Mouse (Mus musculus): ENCODE results near the gene Gas7. TPM values are rescaled to one million over a fixed set of nuclear protein-coding genes. Genes with fewer than 3 reads are reported as not detected.

Gene Gas7
- polyA plus RNA-seq, 1 experiment: 14.2 TPM

DNA sequence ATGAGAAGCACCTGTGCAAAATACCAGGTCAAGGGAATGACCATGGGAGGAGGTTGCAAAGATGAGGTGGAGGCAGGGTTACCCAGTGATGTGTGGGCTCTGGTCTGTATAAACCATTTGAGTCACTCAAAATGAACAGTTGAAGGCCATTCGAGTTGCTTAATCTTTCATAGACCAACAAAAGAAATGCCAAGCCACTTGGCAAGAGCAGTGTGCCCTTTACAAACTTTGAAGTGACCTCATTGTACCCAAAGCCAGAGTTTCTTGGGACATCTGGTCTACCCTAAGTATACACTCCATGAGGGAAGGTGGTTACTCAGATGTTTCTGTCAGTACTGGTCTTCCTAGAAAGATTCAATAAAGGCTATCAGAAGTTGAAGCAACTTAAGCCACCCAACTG, 80.5 kb downstream of the Gas7 start:
- DNase-seq (ENCODE audit: low read depth): no peak

DNA sequence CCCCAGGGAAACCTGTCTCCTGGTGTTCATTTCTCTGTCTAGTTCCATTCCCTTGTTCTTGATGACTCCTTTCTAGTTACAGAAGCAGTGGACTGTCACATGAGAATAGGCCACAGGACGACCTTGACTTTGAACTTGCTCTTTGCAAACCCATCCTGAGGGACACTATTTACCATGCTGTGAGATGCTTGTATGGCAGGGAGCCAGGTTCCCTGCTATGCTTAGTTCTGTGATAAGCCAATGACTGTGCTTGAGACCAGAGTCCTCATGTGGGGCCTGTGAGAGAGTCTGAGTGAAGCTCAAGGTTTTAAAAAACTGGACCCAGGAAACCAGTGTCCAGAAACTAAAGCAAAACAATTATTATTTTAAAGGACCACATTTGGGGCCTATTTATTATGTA, 81.2 kb downstream of the Gas7 start:
- DNase-seq (ENCODE audit: low read depth): no peak

DNA sequence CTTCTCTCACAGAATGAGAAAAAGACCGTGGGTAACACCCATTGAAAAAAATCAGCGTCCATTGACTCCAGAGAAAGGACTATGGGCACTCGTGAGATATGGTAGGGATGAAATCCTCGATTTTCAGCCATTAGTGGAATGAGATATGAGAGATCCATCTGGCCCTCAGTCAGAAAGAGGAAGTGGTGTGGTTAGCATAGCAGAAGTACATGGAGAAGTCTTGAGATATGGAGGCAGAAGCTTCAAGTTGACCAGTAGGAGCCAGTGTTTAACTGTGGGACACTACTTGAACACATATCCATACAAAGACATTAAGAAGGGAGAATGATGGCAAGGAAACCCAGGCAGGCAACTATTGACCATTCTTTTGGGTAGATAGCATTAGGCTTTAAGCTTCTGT, 82.1 kb downstream of the Gas7 start:
- no peak for DNase-seq (ENCODE audit: low read depth)

DNA sequence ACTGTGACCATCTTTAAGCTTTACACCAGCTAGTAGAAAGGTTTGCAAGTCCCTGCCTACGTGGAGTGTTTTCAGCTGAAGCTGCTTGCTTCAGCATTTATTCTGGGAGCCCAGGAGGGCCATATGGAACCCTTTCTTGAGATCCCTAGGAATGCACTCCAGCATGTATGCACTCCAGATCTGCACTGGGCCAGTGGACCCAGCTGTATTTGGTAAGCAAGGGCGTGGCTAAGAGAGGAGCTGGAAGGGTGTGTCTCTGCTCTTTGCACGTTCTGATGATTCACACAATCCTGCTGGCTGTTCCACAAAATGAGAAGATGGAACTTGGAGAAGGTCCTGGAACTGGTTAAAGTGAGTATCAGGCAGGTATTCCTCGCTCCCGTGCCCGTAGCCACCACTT, 83.3 kb downstream of the Gas7 start:
- DNase-seq (ENCODE audit: low read depth): no peak

DNA sequence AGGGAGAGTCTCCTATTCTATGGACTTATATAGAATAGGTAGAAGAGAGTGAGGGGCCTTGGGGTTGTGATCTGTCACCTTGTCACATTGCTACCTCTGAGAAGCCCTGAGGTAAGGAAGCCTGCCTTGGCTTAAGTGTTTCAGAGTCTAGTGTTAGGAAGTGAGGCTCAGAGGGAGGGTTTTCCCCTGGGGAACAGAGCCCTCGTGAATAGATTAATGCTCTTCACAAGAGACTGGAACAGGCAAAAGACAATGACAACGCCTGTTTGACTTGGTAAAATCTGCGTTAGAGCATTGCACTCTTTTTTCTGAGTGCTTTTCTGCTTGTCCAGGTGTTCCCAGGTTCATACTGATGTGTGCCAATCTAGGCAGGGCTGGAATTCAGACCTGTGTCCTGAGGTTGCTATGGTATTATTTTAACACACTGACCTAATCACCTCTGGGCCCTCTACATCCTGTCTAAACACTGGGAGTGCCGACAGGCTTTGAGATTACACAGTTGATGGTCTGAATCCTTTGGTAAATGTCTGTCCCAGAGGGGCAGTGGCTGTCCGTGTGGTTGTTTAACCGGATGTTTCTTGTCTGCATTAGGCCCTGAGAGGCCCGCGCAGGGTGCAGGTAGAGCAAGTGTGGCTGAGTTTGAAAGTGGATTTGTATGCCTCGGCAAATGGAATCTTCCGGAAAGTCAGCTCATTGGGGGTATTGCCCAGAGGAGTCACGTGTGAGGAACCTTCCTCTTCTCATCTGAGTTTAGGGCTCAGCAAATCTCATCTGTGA, 89.6 kb downstream of the Gas7 start:
- no peak for DNase-seq (ENCODE audit: low read depth)

DNA sequence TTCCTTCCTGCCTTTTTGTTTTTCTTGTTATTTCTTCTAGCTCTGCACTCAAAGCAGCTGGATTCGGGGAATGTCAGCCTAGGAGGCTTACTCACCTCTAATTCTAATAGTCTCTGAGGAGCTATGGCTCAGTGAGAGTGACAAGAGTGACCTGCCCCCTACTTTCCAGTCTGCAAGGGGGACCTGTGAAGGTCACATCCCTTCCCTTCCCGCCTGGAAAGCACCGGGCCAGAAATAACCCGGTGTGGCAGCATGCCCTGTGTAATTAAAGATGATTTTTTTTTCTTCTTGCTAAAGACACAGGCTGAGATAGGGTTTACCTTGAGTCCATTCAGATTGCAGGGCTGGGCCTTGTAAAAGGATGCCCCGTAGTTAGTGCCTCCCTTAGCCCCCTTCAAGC, 91.3 kb downstream of the Gas7 start:
- DNase-seq (ENCODE audit: low read depth): no peak

DNA sequence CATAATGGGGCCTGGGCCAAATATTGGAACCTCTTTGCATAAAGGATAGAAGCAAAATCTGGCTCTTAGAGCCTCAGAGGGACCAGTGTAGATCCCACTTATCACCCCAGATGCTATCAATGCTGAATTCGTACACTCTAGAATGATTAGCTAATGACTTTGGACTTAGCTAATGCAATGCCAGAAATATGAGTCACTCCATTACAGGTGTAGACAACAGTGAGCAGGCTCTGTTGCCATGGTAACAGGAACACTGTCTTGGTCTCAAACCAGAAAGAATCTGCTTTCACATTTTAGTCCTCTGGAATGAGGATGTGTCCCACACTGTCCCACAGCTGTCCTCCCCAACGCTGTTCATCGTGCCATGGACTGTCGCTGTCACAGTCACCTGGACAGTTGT, 94.1 kb downstream of the Gas7 start:
- DNase-seq (ENCODE audit: low read depth): no peak

DNA sequence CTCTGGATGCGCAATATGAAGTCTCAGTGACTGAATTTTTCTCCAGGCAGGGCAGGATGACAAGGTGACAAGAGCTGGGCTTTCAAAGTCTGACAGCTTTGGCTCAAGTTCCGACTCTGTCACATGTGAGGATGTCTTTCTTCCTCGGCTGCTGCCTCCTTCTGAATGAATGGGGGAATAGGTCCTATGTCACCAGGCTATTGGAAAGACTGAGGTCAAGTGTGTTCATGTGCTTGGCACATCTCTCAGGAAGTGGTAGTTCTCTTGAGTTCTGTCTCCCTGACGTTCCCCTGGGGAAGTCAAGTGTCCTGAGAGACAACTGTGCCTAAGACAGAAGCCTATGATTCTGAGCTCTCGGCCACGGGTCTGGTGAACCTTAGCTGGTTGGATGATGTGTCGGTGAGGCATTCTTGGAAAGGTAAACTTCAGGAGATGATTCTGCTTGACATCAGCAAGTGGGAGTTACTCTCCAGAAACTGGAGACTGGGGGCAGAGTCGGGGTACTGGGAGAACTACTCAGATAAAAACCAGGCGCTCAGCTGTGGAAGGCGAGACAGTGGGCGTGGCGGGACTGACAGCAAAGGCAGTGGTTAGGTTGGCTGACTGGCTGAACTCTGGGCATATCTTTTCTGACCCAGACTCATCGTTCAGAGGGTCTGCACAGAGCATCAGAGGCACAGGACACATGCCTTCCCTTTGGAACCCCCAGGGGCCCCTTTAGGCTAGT, 94.7 kb downstream of the Gas7 start:
- DNase-seq (ENCODE audit: low read depth): no peak

DNA sequence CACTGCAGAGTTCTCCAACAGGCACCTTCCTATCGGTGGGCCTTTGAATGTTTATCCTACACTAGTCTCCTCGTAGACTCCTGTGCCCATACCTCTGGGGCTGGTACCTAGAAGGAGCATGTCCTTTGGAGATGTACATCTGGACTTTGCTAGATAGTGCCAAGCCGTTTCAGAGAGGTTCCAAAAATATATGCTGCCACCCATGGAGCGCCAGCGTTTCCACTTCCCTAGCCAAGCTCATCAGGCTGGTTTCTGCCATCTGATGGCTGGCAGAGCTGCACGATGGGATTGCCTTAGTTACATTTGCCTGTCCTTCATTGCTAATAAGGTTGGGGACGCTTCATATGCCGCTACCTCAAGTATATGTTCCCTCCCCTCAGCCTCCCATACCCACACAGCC, 97.2 kb downstream of the Gas7 start:
- no peak for DNase-seq (ENCODE audit: low read depth)

DNA sequence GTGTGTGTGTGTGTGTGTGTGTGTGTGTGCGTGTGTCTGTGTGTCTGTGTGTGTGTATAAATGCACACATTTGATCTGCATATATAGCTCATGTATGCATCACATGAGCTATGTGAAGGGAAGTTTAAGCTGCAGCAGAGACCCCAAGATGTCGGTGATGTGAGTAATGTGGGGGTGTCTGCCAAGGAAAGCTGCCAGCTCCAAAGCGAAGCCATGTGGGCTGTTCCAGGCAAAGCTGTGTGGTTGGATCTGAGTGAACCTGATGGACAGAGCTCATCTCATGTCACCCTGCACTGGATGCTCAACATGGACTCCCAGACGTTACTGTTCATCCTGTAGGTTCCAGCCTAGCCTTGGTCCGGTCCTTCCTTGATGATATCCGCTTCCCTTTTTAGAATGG, 99.0 kb downstream of the Gas7 start:
- DNase-seq (ENCODE audit: low read depth): no peak

DNA sequence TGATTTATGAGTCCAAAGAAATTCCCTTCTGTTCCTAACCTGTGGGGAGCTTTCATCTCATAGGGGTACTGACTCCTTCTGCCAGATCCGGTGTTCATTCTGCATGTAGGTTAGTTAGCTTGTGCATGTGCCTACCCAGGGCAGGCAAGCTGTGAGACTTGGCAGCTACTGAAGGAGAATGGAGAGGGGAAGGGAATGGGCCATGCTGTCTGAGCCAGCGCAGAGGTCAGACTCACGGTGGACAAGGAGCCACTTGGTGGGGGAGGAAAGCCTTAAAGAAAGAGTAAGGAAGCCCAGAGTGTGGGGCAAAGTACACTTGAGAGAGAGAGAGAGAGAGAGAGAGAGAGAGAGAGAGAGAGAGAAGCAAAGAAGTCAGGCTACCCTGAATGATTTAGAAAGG, 101.1 kb downstream of the Gas7 start:
- DNase-seq (ENCODE audit: low read depth): no peak

DNA sequence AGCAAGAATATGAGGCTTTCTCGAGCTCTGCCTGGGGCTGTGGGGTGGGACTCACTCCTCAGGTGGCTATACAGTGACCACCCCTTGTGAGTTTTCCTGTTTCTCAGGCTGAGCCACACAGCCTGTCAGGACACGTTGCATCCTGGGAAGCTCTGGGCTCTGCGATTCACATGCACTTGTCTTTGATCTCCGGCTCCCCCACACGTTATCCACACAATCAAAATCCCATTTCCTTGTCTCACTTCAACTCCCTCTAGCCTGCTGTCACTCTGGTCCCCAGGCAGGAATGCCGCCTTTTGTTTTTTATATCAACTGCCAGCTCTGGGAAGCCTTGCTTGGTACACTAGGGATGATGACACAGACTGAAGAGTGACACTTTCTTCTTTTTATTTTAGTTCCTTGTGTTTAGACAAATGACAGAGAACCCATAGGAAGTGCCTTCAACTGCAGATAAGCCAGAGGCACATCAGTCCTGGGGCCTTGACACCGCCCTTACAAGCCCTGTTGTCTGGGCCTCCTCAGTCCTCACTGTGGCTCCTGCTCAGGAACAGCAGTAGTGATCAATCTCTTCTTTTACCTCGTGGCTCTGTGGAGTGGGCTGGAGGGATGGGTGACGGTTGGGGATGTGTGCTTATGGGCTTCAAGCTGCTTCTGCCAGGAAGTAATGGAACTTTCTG, 103.7 kb downstream of the Gas7 start:
- DNase-seq (ENCODE audit: low read depth): no peak

DNA sequence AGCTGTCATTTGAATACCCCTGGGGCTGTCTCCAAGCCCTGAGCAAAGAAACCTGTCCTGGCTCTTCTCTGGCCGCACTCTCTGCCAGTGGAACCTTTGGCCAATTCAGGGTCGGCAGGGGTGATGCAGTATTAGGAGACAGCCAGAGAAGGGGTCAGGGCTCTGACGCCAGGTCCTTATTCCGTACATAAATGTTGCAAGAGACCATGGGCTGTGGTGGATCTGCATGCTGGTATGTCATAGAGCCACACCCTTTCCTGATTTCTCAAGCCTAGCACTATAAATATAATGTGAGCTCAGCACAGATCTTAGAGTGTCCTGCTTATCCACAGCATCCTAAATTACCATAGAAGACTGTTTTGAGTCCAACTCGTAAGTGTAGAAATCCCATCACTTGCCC, 104.3 kb downstream of the Gas7 start:
- DNase-seq (ENCODE audit: low read depth): no peak

DNA sequence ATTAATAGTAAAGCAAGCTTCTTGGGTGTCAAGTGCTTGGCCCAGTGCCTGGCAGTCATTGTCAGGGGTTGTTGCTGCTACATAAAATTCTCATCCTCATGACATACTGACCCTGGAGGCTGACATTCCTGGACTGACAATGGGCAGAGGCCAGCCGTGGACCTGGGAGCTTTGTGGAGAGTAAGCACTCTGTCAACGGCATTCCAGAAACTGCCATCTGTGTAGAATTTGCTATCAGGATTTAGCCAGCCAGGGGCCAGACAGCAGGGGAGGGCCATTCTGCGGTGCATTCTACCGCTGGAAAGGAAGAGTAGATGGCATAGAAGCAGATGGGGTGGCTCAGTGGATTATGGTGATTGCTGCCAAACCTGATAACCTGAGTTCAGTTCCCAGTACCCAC, 106.4 kb downstream of the Gas7 start:
- DNase-seq (ENCODE audit: low read depth): no peak

DNA sequence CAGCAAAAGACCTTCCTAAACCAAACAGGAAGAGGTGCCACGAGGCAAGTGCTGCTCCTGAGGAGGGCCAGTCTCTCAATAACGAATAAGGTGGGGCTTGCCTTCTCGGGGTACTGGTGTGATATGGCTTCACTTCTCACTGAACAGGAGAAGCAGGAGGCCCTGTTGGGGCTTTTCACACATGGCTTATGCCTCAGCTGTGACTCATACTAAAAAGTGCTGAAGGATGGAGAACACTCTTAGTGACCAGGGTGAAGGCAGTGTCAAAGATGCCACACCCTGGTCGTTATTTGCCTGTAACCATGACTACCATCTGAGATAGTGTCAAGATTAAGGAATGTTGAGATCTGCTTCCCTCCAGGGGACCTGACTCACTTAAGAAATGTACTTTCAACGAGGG, 107.9 kb downstream of the Gas7 start:
- DNase-seq (ENCODE audit: low read depth): no peak

DNA sequence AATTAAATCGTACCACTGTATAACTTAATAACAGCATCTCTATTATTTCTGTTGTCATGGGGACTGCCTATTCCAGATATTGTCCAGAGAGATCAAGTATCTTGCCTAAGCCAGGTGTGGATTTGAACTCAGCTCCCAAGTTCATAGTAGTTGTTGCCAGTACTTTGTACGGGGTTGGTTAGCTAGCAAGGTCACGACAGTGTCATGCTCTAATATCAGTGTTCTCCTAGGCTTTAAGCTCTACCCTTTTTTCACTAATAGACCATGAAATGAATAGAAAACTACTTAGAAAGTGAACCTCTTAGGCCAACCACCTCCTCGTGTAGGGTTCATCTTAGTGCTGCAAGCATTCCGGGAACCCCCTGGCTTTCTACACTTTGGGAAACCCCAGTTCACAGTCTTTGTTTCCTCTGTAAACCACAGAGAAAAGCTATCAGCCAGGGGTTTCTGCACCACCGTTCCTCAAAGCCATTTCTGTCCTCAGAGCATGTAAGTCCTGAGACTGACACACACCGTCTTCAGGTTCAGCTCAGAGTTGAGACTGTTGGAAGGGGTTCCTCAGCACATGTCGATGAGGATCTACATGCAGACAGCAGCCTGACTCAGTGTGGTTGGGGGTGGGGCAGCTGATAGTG, 108.9 kb downstream of the Gas7 start:
- no peak for DNase-seq (ENCODE audit: low read depth)

DNA sequence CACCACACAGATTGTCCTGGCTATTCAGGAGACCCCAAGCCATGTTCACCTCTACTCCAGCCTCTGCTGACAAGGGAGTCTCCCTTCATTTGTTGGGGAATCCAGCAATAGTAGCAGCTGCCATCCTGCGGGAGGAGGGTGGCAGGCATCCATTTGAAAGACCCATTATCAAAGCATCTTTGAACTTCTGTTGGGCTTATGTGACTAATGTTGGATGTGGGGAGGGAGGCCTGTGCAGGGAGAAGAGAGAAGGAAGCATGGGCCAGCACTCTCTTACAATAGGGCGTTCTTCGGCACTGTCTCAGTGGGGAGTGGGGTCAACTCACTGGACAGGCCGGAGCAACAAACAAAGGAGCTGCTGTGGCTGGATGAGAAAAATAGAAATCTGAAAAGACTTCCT, 110.3 kb downstream of the Gas7 start:
- no peak for DNase-seq (ENCODE audit: low read depth)

DNA sequence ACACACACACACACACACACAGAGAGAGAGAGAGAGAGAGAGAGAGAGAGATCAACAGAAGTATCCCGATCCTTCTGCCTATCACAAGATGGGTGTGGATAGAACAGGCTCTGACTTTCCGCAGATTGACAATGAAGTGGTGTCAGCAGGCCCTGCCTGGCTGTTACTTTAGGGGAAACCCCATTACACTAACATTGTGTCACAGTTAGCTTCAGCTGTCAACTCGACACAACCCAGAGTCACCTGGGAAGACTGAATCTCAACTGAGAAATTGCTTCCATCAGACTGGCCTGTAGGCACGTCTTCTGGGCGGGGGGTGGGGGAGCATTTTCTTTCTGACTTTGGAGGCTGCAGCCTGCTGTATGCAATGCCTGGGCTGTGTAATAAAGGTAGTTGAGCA, 111.5 kb downstream of the Gas7 start:
- no peak for DNase-seq (ENCODE audit: low read depth)

DNA sequence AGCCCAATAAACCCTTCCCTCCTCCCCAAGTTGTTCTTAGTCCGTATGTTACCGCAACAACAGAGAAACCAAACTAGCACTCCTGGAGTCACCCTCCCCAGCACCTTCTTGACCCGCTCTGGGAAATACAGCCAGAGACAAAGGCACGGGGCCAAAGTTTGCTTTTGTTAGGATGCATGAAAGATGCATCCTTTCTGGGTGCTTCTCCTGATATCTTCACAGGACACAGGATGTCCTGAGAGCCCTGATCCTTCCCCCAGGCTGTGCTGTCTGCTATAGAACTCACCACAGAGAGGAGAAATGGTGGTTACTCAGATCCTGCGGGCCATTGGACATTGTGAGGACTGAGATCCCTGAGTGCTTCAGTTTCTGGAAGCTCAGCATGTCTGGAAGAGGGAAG, 111.9 kb downstream of the Gas7 start:
- no peak for DNase-seq (ENCODE audit: low read depth)

DNA sequence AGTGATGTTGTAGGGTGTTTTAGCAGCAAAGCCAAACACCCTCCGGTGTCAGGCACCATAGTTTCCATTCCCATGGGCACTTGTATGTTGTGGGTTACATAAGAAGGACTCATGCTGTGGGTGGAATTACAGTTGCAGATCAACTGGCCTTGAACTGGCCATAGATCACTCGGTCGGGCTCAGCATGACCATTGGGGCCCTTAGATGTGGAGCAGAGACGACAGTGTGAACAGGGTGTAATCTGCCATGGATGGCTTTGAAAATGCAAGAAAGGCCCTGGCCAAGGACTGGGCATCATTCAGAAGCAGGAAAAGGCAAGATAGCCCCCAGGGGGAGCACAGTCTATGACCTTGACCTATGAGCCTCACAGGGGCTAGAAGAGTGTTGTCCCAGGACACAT, 112.8 kb downstream of the Gas7 start:
- DNase-seq (ENCODE audit: low read depth): no peak

DNA sequence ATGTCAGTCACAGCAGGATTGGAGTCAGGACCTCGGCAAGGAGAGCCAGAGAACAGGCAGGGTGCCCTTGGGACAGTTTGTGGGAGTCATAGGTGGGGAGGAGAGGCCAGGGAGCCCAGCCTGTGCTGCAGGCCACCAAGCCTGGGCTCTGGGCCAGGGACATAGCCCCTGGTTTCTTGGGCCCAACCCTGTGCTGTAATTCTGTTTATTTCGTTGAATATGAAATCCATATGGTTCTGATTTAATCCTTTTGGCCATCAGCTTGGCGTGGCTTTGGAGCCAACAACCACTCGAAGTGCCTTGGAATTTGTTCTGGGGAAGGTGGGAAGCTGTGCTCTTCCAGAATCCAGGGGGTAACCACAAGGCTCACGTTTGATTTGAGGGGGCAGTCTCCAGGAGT, 113.6 kb downstream of the Gas7 start:
- DNase-seq (ENCODE audit: low read depth): no peak

DNA sequence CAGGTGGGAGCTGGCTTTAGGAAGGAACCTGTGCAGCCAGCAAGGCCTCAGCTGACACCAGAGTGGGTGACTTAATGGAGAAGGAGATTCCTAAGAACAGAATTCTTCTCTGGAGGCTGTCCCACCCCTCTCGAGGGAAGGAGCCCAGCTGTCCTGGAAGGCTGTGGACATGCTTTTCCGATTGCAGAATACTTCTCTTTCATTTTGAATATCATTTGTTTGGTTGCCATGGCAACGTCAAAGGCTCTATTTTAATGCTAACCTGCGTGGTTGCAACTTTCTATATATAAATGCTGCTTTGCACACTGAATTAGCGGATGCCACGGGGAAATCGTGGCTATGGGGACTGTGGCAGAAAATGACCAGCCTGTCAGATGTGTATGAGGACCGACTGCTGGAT, 115.7 kb downstream of the Gas7 start:
- DNase-seq (ENCODE audit: low read depth): no peak

DNA sequence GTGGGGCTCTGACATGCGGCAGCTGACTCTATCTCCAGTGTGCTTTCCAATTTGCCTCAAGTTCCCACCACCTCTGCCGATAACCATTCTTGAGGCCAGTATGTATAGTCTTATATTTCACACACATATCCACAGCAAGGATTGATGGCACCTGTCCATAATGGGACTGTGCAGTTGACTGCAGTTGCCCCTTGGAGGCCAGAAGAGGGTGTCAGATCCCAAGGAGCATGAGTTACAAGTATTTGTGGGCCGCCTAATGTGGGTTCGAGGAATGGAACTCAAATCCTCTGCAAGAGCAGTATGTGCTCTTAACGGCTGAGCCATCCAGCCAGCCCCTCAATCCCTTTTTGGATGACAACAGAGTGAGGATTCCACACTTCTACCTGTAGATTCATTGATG, 119.1 kb downstream of the Gas7 start:
- no peak for DNase-seq (ENCODE audit: low read depth)
